In the genomic region with DNA sequence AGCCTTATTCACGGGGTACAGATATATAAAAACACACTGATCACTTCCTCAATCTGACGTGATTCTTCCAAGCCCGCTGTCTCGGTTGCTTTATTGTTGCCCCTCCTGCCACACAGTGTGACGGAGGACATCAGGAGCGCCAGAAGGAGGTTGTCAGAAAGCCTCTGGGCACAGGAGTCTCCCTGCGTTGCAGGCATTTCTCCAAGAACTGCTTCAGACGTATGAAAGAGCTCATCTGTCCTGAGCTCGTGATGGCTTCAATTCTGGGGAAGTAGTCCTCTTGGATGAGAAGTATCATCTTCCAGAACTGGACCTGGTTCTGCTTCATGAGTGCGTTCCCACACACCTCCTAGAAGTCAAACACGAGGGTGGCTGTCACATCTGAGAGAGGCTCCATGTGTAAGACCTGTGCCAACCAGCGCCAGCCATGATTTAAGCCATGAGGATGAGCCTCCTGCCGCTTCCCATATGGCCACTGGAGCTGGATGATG, we compare ENCODE assay signal across 21 mouse cellular contexts. TPM values are rescaled to one million over a fixed set of nuclear protein-coding genes. Genes with fewer than 3 reads are reported as not detected.
A peak's percentile ranks its signal among the peaks of the same experiment; 100 is the strongest.
DNase-seq lines count a peak whose midpoint lies in the region; ATAC-seq and TF ChIP-seq lines count a peak whose summit lies in the region.
"Had no signal": no experiment of that assay in that cellular context is flagged by ENCODE, and none has a peak within 500 bp of the region (broad histone marks: within the 10 kb centered on the region; RNA-seq: fewer than 3 reads in every experiment).

No protein-coding gene starts in this region.

- no peak for TF ChIP-seq CTCF in left cerebral cortex, adult 2 months (IDR thresholded peaks at IDR 0.05)
- TF ChIP-seq CTCF in bone marrow macrophage, adult 2 months (IDR thresholded peaks at IDR 0.05; ENCODE audit: low read depth, low read length), result no peak

- no peak for TF ChIP-seq POLR2A in bone marrow macrophage, adult 2 months (IDR thresholded peaks at IDR 0.05; ENCODE audit: borderline replicate concordance, low read depth, low read length)

- peaks cover 23% of the 10 kb centered on the region for H3K4me1 ChIP-seq in bone marrow macrophage, adult 2 months (ENCODE audit: control insufficient read depth, insufficient read depth, low read length)
- 0 out of 2 replicates have a peak, but pooled peaks cover 2% of the 10 kb centered on the region for H3K4me1 ChIP-seq in intestine, embryonic 15.5 days (replicated peaks)
- H3K4me1 ChIP-seq: embryonic facial prominence, embryonic 12.5 days; limb, embryonic 12.5 days had no signal

- H3K4me3 ChIP-seq in left cerebral cortex, adult 2 months, result no peak overlapping the region
- peak overlapping the region; percentile 10; the same call in 1 of the 2 replicates for H3K4me3 ChIP-seq in bone marrow macrophage, adult 2 months (ENCODE audit: insufficient read depth, low read length)
- H3K4me3 ChIP-seq in intestine, embryonic 15.5 days (replicated peaks), result no peak overlapping the region
- H3K4me3 ChIP-seq: embryonic facial prominence, embryonic 12.5 days; heart, embryonic 12.5 days; limb, embryonic 12.5 days had no signal

- WGBS in intestine, embryonic 15.5 days, result 70% methylated on average over 13 of the region's 13 CpGs

- H3K36me3 ChIP-seq in intestine, embryonic 15.5 days, result no peaks in the 10 kb centered on the region
- H3K36me3 ChIP-seq: embryonic facial prominence, embryonic 12.5 days; heart, embryonic 12.5 days; limb, embryonic 12.5 days had no signal

- H3K4me2 ChIP-seq in intestine, embryonic 15.5 days (replicated peaks), result no peak overlapping the region
- H3K4me2 ChIP-seq: embryonic facial prominence, embryonic 12.5 days; heart, embryonic 12.5 days; limb, embryonic 12.5 days had no signal

- peak; percentile 61 for ATAC-seq in megakaryocyte, adult 5-6 weeks (ENCODE audit: poor library complexity, severe bottlenecking)
- ATAC-seq in intestine, embryonic 15.5 days, result no peak
- ATAC-seq: midbrain, embryonic 16.5 days had no signal

- H3K9me3 ChIP-seq in intestine, embryonic 15.5 days, result no peaks in the 10 kb centered on the region
- H3K9me3 ChIP-seq: embryonic facial prominence, embryonic 12.5 days; heart, embryonic 12.5 days; limb, embryonic 12.5 days had no signal

- no peak overlapping the region for H3K27ac ChIP-seq in left cerebral cortex, adult 2 months
- H3K27ac ChIP-seq in bone marrow macrophage, adult 2 months (ENCODE audit: insufficient read depth, low read depth, low read length), result 0 out of 2 replicates have a peak overlapping the region, but pooled peaks have one; percentile 1
- no peak overlapping the region for H3K27ac ChIP-seq in intestine, embryonic 15.5 days
- H3K27ac ChIP-seq: embryonic facial prominence, embryonic 12.5 days; limb, embryonic 12.5 days; macrophage; stomach, postnatal 0 days had no signal

- intact Hi-C loops in left cerebral cortex, postnatal 4 days (cut with DNase I), result no loop called here
- intact Hi-C loops in left cerebral cortex, adult 2 months (cut with DNase I), result no loop called here

- no peaks in the 10 kb centered on the region for H3K27me3 ChIP-seq in intestine, embryonic 15.5 days (replicated peaks)
- H3K27me3 ChIP-seq: embryonic facial prominence, embryonic 12.5 days; heart, embryonic 12.5 days had no signal

- peak; percentile 65 for DNase-seq in left cerebral cortex, postnatal 4 days
- DNase-seq in left cerebral cortex, adult 2 months (ENCODE audit: extremely low spot score in 1 of 2, low spot score in 2 of 2), result no peak
- peak; percentile 66 for DNase-seq in cerebellum, adult 8-10 months
- no peak for DNase-seq in T-cell, adult 2 months (ENCODE audit: low spot score)
- DNase-seq: B cell, adult 2 months; gastrocnemius, postnatal 36 days; heart, postnatal 36 days; kidney, adult 8-10 months; kidney, postnatal 4 days; layer of hippocampus, postnatal 36 days; lung, adult 18-20 months; thymus, postnatal 25 days had no signal

- H3K9ac ChIP-seq in intestine, embryonic 15.5 days, result no peak overlapping the region
- H3K9ac ChIP-seq: embryonic facial prominence, embryonic 12.5 days; heart, embryonic 12.5 days; limb, embryonic 12.5 days had no signal

RNA-seq across cellular contexts. Expression of a gene that starts 7.9 kb away (rescaled TPM):
- total RNA-seq in left cerebral cortex, postnatal 4 days (2021), result 10 to 100 TPM; 44.2 to 46.4 TPM
- total RNA-seq in left cerebral cortex, adult 2 months (2021), result 10 to 100 TPM; 34.6 to 35.5 TPM
- 20.4 TPM in 2 replicates for polyA plus RNA-seq in bone marrow macrophage, adult 2 months (2012; ENCODE audit: insufficient read depth, insufficient read length, missing spikeins)
- total RNA-seq in megakaryocyte, adult 5-6 weeks (2015), result 14.5 and 15.3 TPM in 2 replicates
- total RNA-seq in megakaryocyte, adult 5-6 weeks (2017), result 48.1 and 50.4 TPM in 2 replicates
- 45.9 and 47.7 TPM in 2 replicates for polyA plus RNA-seq in intestine, embryonic 15.5 days (2015; fragmentation: Nextera tagmentation; extraction: Ambion mirVana)

RNA-seq across cellular contexts. Expression of a gene that starts 10.9 kb away (rescaled TPM):
- 100 to 1,000 TPM; 111 TPM for total RNA-seq in left cerebral cortex, postnatal 4 days (2021)
- total RNA-seq in left cerebral cortex, adult 2 months (2021), result 10 to 100 TPM; 73.3 to 77.4 TPM
- polyA plus RNA-seq in bone marrow macrophage, adult 2 months (2012; ENCODE audit: insufficient read depth, insufficient read length, missing spikeins), result 48.7 and 51.2 TPM in 2 replicates
- total RNA-seq in megakaryocyte, adult 5-6 weeks (2015), result 28.5 and 36.0 TPM in 2 replicates
- 28.9 and 32.6 TPM in 2 replicates for total RNA-seq in megakaryocyte, adult 5-6 weeks (2017)
- polyA plus RNA-seq in intestine, embryonic 15.5 days (2015; fragmentation: Nextera tagmentation; extraction: Ambion mirVana), result 62.8 and 70.5 TPM in 2 replicates

RNA-seq across cellular contexts. Expression of a gene that starts 55.8 kb away (rescaled TPM):
- 10 to 100 TPM; 30.3 to 32.1 TPM for total RNA-seq in left cerebral cortex, postnatal 4 days (2021)
- total RNA-seq in left cerebral cortex, adult 2 months (2021), result 10 to 100 TPM; 76.7 to 80.7 TPM
- 91.4 and 108 TPM in 2 replicates for polyA plus RNA-seq in bone marrow macrophage, adult 2 months (2012; ENCODE audit: insufficient read depth, insufficient read length, missing spikeins)
- 28.2 and 29.2 TPM in 2 replicates for total RNA-seq in megakaryocyte, adult 5-6 weeks (2015)
- 58.4 and 78.1 TPM in 2 replicates for total RNA-seq in megakaryocyte, adult 5-6 weeks (2017)
- polyA plus RNA-seq in intestine, embryonic 15.5 days (2015; fragmentation: Nextera tagmentation; extraction: Ambion mirVana), result 7.7 and 7.8 TPM in 2 replicates

Comparison
In these comparisons a context has a peak if more than half of its experiments do, and no peak if none do; other contexts are left out.
1. DNase-seq: peak in left cerebral cortex, postnatal 4 days (single experiment) and cerebellum, adult 8-10 months (single experiment); none in left cerebral cortex, adult 2 months (0 of 2) and T-cell, adult 2 months (single experiment).